Mouse (Mus musculus) forelimb bud, embryonic 11.5 days (tissue): ENCODE results near the gene Theg.
A peak's percentile ranks its signal among the peaks of the same experiment; 100 is the strongest.

Experiments used
- DNase-seq: peaks from one replicate; pipeline ENCODE4 v3.0.0-alpha.2; 2012; ENCODE audit warnings: low read depth, low spot score

Gene Theg

GRCm38 (mm10) chr10:79537271-79537670, 49.9 kb downstream of the Theg start:
- DNase-seq = no peak

- no peak for DNase-seq
Observed at GRCm38 (mm10) chr10:79536461-79537080, 50.6 kb downstream of the Theg start.

DNA sequence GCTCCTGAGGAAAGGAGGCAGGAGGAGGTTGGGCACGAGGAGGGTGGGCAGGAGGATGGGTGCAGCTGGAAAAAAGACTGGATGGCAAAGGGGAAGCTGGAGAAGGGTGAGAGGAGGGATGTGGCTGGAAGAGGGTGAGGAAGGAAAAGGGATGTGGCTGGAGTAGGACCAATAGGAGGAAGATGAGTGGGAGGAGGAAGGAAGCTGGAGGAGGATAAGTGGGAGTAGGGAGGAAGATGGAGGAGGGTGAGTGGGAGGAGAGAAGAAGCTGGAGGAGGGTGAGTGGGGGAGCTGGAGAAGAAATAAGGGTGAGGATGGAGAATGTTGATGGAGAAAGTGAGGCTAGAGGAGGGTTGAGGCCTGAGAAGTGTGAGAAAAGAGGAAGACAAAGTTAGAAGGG, 51.7 kb downstream of the Theg start:
- DNase-seq = no peak

GRCm38 (mm10) chr10:79534426-79534825, 52.7 kb downstream of the Theg start:
- DNase-seq = no peak

GRCm38 (mm10) chr10:79533126-79533911, 53.8 kb downstream of the Theg start, which contains the start of gene Plpp2:
TSS of gene Plpp2 (minus strand) at chr10:79533796.
- DNase-seq = peak; percentile 57

GRCm38 (mm10) chr10:79532678-79533077, 54.5 kb downstream of the Theg start:
- DNase-seq = peak; percentile 14

DNA sequence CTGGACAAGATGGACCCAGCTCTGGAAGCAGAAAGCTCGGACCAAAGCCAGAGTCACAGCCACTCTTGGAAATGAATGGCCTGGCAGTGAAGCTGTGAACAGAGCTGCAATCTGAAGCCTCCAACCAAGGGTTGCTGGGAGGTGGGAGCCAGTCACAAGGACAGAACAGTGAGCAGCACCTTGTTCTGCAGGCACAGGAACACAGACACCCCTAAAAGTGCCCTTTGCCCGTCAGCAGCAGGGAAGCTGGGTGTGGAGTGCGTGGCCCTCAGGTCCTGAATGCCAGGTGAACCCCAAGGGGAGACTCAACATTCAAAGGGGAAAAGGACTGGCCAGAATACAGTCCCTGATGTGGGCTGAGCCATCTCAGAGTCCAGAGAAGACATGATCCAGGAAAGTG, 55.5 kb downstream of the Theg start:
- no peak for DNase-seq

GRCm38 (mm10) chr10:79530721-79531120, 56.4 kb downstream of the Theg start:
- no peak for DNase-seq

- DNase-seq = no peak
Observed at GRCm38 (mm10) chr10:79530241-79530640, 56.9 kb downstream of the Theg start.

DNA sequence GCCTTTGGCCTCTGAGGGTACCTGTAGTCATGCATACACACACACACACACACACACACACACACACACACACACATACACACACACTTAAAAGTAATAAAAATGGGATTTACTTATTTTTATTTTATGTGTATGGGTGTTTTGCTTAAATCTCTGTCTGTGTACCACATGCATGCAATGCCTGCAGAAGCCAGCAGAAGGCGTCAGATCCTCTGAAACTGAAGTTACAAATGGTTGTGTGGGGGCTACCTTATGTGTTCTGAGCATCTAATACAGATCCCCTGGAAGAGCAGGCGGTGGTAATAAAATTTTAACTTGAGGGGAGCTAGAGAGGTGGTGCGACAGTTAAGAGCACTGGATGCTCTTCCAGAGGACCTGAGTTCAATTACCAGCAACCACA, 59.0 kb downstream of the Theg start:
- no peak for DNase-seq

DNA sequence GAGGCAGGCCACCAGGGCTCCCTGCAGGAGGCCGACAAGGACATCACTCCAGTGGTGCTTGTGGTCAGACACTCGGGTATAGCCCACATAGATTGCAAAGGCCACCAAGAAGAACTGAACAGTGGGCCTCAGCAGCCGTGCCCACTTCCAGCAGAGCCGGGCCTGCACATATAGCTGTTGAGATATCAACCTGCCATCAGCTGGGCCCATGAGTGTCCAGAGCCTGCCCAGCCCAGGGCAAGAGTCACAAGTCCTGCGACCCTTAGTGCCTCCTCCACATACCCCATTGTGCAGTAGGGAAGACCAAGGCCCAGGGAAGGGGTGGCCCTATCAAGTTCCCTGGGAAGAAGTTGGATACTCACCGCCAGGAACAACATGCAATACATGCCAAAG, 59.7 kb downstream of the Theg start:
- no peak for DNase-seq

DNA sequence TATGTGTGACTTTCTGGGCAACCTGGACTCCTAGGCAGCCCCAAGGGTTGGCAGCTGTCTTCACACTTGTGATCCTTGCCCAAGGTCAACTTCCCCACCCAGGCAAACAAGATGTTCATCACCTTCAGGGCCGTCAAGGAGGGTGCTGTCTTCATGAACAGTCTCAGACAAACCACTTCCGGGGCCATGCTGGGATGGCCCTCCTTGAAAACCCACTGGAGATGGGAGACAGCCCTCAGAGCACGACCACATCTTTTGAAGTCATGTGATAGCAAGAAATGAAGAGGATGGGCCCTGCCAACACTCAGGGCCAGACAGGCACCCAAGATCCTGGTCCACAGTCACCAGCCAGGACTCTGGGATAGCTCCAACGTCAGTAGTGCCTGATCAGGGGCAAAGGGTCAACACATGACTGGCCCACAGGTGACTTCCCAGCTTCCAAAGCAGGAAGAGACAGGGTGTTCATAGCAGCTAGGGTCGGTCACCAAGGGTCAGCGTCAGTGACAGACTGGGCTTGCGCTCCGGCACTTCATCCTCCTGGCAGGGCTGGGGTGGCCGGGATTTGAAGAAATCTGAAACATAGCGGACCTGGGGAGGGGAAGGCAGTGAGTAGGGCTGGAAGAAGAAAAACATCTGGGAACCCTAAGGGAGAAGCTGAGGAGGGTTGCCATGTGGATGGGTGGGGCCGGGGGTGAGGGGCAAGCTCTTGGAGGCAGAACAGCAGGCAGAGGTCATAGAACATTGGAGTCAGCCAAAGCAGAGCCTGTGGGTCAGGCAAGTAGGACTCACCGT, 60.3 kb downstream of the Theg start:
- DNase-seq = no peak
